Mouse (Mus musculus): ENCODE measurements around the gene Zfp799. TPM values are rescaled to one million over a fixed set of nuclear protein-coding genes. Genes with fewer than 3 reads are reported as not detected.

The Zfp799 gene
- total and polyA plus RNA-seq, 2 experiments from 2014 or later, result 14.3 to 26.3 TPM

DNA sequence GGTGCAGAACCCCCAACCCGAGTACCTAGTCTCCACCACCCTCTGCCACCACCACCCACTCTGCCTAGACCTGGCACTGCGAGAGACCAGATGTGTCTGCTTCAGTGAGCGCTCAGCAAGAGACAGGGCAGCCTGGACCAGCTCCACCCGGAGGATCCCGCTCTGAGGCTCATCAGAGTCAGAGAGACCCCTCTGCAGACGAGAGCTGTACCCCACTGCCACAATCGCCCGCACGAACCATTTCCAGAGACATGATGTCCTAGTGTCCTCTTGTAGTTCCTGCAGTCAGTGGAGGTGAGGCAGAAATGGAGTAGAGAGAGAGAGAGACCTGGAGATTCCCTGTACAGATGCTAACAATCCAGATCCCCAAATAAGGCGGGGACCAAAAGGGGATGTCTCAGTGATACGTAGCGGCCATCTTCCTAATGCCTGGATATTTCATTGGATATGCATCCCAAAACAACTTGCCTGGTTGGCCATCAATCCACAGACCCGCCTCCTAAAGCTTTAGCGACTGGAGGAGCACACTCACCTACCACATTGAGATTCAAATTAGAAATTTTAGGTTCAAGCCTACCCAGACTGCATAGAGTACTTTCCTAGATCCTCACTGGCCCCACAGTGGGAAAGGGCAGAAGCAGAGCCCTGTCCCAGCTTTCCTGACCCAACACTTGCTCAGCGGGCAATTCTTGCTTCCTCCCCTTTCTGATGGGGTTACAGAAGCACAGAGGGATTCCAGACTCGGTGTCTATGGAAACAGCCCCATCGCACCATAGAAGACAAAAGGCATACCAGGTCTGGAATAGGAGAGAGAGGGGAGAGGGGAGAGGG, 20.3 kb downstream of the Zfp799 start, which contains the start of gene Zfp811:
TSS of gene Zfp811 (minus strand) at position 388 of the 831 bp plus-strand sequence.
- 1% methylated on average over 17 of the region's 17 CpGs for WGBS
- peak within 1 kb of the TSS; percentile 87 for H3K27ac ChIP-seq (ENCODE audit: low read depth, low read length)
- ATAC-seq, result peak; percentile 97

DNA sequence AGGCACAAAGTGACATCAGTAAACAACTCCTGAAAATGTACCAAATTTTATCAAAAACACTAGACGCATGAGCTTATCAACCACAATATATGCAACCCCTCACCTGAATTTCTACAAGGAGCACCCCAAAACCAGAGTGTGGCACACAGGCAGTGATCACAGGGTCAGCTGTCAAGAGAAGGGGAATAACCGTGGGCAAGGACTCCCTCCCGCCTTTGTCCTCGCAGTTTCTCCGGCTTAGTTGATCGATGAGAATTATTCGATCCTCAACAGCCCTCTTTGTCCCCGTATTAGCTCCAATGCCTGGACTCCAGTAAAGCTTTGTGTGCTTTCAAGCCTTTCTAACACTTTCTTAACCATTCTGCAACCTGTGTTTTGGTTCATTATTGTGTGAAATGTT, 21.1 kb downstream of the Zfp799 start:
- no peak for TF ChIP-seq CTCF (IDR thresholded peaks at IDR 0.05; ENCODE audit: low read depth)
- DNase-seq (peak; percentile 61), ATAC-seq (no peak)
- H3K4me2 ChIP-seq (ENCODE audit: low read depth), result peak overlapping the region; percentile 82
- H3K27me3 ChIP-seq (ENCODE audit: insufficient read depth, low read length), result no peaks in the 10 kb centered on the region
- H3K27ac ChIP-seq (ENCODE audit: low read depth, low read length), result peak overlapping the region; percentile 87
- peak overlapping the region; percentile 51 for H3K4me3 ChIP-seq (ENCODE audit: low read depth, low read length)
- H3K4me1 ChIP-seq (ENCODE audit: insufficient read depth), result peaks cover 3% of the 10 kb centered on the region; the same call in 1 of the 2 replicates
- WGBS, result 3% methylated on average over 8 of the region's 8 CpGs
- H3K9ac ChIP-seq, result peak overlapping the region; percentile 72
- H3K36me3 ChIP-seq (ENCODE audit: insufficient read depth), result no peaks in the 10 kb centered on the region
- H3K9me3 ChIP-seq (ENCODE audit: low read length), result no peaks in the 10 kb centered on the region

More for the DNA sequence above, 20.3 kb downstream of the Zfp799 start, which contains the start of gene Zfp811:
- peak within 1 kb of the TSS; percentile 51 for H3K4me3 ChIP-seq (ENCODE audit: low read depth, low read length)
- H3K9me3 ChIP-seq (ENCODE audit: low read length), result no peaks in the 10 kb centered on the region
- DNase-seq, result peak; percentile 89
- H3K4me1 ChIP-seq (ENCODE audit: insufficient read depth), result peaks cover 3% of the 10 kb centered on the region; the same call in 1 of the 2 replicates
- no peaks in the 10 kb centered on the region for H3K27me3 ChIP-seq (ENCODE audit: insufficient read depth, low read length)
- peak within 1 kb of the TSS; percentile 82 for H3K4me2 ChIP-seq (ENCODE audit: low read depth)
- TF ChIP-seq CTCF (IDR thresholded peaks at IDR 0.05; ENCODE audit: low read depth), result no peak
- H3K9ac ChIP-seq, result peak within 1 kb of the TSS; percentile 72
- H3K36me3 ChIP-seq (ENCODE audit: insufficient read depth), result no peaks in the 10 kb centered on the region

DNA sequence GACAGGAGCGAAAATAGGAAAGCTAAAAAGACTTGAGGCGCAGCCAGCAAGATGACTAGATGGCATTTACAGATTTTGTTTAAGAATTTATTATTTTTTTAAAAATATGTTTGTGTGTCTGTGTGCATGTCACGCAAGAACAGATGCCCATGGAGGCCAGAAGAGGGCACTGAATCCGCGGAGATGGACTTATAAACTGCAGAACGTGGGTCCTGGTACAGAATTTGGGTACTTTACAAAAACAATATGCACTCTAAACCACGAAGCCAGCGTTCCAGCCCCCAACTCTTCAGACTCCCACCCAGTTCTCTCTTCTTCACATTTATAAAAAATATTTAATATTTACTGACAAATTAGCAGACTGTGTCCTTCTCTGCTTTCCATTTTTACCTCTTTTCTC, 40.8 kb downstream of the Zfp799 start:
- 0 out of 2 replicates have a peak, but pooled peaks cover 1% of the 10 kb centered on the region for H3K36me3 ChIP-seq (ENCODE audit: insufficient read depth)
- no peak overlapping the region for H3K9ac ChIP-seq
- no peaks in the 10 kb centered on the region for H3K27me3 ChIP-seq (ENCODE audit: insufficient read depth, low read length)
- H3K4me1 ChIP-seq (ENCODE audit: insufficient read depth), result peaks cover 20% of the 10 kb centered on the region
- ATAC-seq (no peak), DNase-seq (no peak)
- no peak overlapping the region for H3K4me3 ChIP-seq (ENCODE audit: low read depth, low read length)
- H3K9me3 ChIP-seq (ENCODE audit: low read length), result no peaks in the 10 kb centered on the region
- no peak for TF ChIP-seq CTCF (IDR thresholded peaks at IDR 0.05; ENCODE audit: low read depth)
- WGBS, result 77% methylated on average over 8 of the region's 8 CpGs
- no peak overlapping the region for H3K4me2 ChIP-seq (ENCODE audit: low read depth)
- no peak overlapping the region for H3K27ac ChIP-seq (ENCODE audit: low read depth, low read length)

DNA sequence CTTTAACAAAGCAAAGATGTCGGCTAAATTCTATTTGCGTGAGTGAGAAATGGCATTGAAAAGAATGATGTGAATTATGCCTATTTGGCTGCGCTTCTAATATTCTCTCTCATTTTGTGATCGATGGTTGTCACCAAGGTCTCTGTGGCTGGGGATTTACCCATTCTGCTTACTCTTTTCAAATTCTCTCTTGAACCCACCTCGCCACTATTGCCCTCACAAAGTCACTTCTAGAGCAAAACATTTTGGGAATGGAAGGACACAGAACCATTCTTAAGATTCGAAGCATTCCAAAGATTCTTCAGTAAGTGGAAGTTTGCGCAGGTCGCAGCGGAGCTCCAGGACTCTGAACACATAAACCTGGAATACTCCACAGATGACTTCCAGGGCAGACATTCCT, 41.5 kb downstream of the Zfp799 start:
- DNase-seq (no peak), ATAC-seq (no peak)
- Histone ChIP-seq H3K9me3 (ENCODE audit: low read length) (no peaks in the 10 kb centered on the region), H3K27ac (ENCODE audit: low read depth, low read length) (no peak overlapping the region), H3K4me1 (ENCODE audit: insufficient read depth) (peaks cover 20% of the 10 kb centered on the region), H3K27me3 (ENCODE audit: insufficient read depth, low read length) (no peaks in the 10 kb centered on the region), H3K9ac (peak overlapping the region; percentile 97; the same call in 1 of the 2 replicates), H3K4me2 (ENCODE audit: low read depth) (peak overlapping the region; percentile 61), H3K36me3 (ENCODE audit: insufficient read depth) (0 out of 2 replicates have a peak, but pooled peaks cover 8% of the 10 kb centered on the region), H3K4me3 (ENCODE audit: low read depth, low read length) (peak overlapping the region; percentile 78)
- WGBS, result 12% methylated on average over 9 of the region's 9 CpGs
- no peak for TF ChIP-seq CTCF (IDR thresholded peaks at IDR 0.05; ENCODE audit: low read depth)

DNA sequence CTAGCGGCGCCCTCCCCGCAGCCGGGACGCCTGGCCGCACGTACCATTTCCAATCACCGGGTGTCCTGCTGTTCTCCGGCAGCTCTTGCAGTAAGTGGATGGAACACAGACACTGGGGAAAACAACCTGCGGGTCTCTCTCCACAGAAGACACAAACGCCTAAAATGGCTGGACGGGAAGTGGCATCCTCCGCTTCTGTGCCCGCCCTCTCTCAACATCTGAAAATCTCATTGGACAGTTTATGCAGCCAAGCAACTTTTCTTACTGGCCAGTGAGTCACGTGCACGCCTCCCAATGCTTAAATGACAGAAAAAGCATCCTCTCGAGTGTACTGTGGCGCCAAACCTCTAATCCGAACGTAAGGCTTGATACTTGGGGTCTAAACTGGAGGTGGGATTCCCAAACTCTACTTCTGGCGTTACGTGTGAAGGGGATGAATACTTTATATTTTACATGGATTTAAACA, 41.9 kb downstream of the Zfp799 start, which contains the start of gene Zfp871:
TSS of gene Zfp871 (minus strand) at position 194 of the 466 bp plus-strand sequence.
- Histone ChIP-seq H3K27ac (ENCODE audit: low read depth, low read length) (peak within 1 kb of the TSS; percentile 95), H3K4me3 (ENCODE audit: low read depth, low read length) (peak within 1 kb of the TSS; percentile 78), H3K9me3 (ENCODE audit: low read length) (no peaks in the 10 kb centered on the region), H3K36me3 (ENCODE audit: insufficient read depth) (0 out of 2 replicates have a peak, but pooled peaks cover 10% of the 10 kb centered on the region), H3K9ac (peak within 1 kb of the TSS; percentile 97), H3K27me3 (ENCODE audit: insufficient read depth, low read length) (no peaks in the 10 kb centered on the region), H3K4me1 (ENCODE audit: insufficient read depth) (peaks cover 20% of the 10 kb centered on the region), H3K4me2 (ENCODE audit: low read depth) (peak within 1 kb of the TSS; percentile 61)
- DNase-seq (peak; percentile 94), ATAC-seq (peak; percentile 99)
- TF ChIP-seq CTCF (IDR thresholded peaks at IDR 0.05; ENCODE audit: low read depth), result no peak
- WGBS, result 3% methylated on average over 22 of the region's 22 CpGs

DNA sequence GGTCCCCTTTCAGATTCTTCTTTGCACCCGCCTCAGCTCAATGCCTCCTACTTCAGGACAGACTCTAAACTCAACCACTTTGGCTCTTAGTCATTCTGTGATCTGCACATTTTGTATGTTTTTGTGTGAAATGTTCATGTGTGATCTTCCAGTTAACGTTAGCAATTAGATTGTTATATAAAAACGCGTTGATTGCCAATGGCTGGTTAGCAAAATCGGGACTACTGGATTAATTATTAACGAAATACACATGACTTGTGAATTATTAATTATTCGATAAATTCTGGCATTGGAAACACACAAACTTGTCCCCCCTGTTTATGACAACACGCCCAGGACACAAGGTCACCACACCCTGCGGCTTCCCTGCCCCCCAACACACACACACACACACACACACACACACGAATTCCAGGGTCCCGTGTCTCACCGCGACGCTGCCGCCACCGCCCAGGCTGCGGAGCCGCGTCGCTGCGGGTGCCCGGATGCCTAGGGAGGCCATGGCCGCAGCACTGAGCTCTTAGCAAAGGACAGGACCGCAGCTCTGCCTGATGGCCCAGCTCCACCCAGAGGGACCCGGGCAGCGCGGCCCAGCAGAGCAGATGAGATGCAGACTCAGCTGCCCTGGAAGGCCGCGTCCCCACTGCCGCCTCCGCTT, 42.5 kb downstream of the Zfp799 start:
- Histone ChIP-seq H3K9ac (peak overlapping the region; percentile 97), H3K27me3 (ENCODE audit: insufficient read depth, low read length) (no peaks in the 10 kb centered on the region), H3K4me2 (ENCODE audit: low read depth) (peak overlapping the region; percentile 61), H3K4me3 (ENCODE audit: low read depth, low read length) (peak overlapping the region; percentile 78), H3K4me1 (ENCODE audit: insufficient read depth) (peaks cover 20% of the 10 kb centered on the region), H3K9me3 (ENCODE audit: low read length) (no peaks in the 10 kb centered on the region), H3K27ac (ENCODE audit: low read depth, low read length) (peak overlapping the region; percentile 95), H3K36me3 (ENCODE audit: insufficient read depth) (0 out of 2 replicates have a peak, but pooled peaks cover 10% of the 10 kb centered on the region)
- ATAC-seq (peak; percentile 83), DNase-seq (no peak)
- 2% methylated on average over 31 of the region's 31 CpGs for WGBS
- no peak for TF ChIP-seq CTCF (IDR thresholded peaks at IDR 0.05; ENCODE audit: low read depth)

All from forebrain, postnatal 0 days (tissue).